18 mouse cellular contexts compared by ENCODE assay signal in genomic region chr10:72002875-72003720, GRCm38 (mm10).
DNase-seq lines count a peak whose midpoint lies in the region; TF ChIP-seq lines count a peak whose summit lies in the region.
"Had no signal": no experiment of that assay in that cellular context is flagged by ENCODE, and none has a peak within 500 bp of the region (broad histone marks: within the 10 kb centered on the region; RNA-seq: fewer than 3 reads in every experiment).

No protein-coding gene starts in this region.

- WGBS in kidney, adult 2 months = 73% methylated on average over 9 of the region's 9 CpGs

- H3K36me3 ChIP-seq in kidney, adult 2 months (ENCODE audit: control insufficient read depth, insufficient read depth, low read length) = no peaks in the 10 kb centered on the region
- H3K36me3 ChIP-seq: G1E; kidney, embryonic 15.5 days; liver, embryonic 15.5 days; neural tube, embryonic 13.5 days had no signal

- no peak for TF ChIP-seq CTCF in kidney, adult 2 months (conservative IDR thresholded peaks at IDR 0.05; ENCODE audit: insufficient read depth, insufficient read length, low read depth, low read length)

- no peak overlapping the region for H3K4me3 ChIP-seq in kidney, adult 2 months (ENCODE audit: insufficient read depth, low read depth, low read length)
- H3K4me3 ChIP-seq: erythroblast, embryonic 14.5 days; gastrocnemius, adult 2 months; kidney, embryonic 15.5 days; layer of hippocampus, adult 2 months; liver, embryonic 15.5 days; neural tube, embryonic 13.5 days had no signal

- H3K27ac ChIP-seq in kidney, adult 2 months (ENCODE audit: insufficient read depth, low read depth, low read length) = no peak overlapping the region
- H3K27ac ChIP-seq: gastrocnemius, adult 2 months; kidney, embryonic 15.5 days; layer of hippocampus, adult 2 months; liver, embryonic 15.5 days; neural tube, embryonic 13.5 days had no signal

- H3K27me3 ChIP-seq in kidney, adult 2 months (replicated peaks; ENCODE audit: control insufficient read depth, insufficient read depth, low read length) = no peaks in the 10 kb centered on the region; the same call in 1 of the 2 replicates
- H3K27me3 ChIP-seq: kidney, embryonic 15.5 days; liver, embryonic 15.5 days; neural tube, embryonic 13.5 days had no signal

- peak; percentile 7 for DNase-seq in cerebellum, postnatal 10 days
- DNase-seq in cerebellum, adult 9-10 months = no peak
- DNase-seq in left cerebral cortex, postnatal 25 days (ENCODE audit: low spot score in 2 of 2) = peak; percentile 23 to 61
- DNase-seq in left cerebral cortex, postnatal 36 days (ENCODE audit: low spot score in 2 of 2) = no peak
- DNase-seq in retina, postnatal 1 day = peak; percentile 72
- DNase-seq in telencephalon, adult 2 months (ENCODE audit: low read depth, low spot score) = peak; percentile 31
- no peak for DNase-seq in urinary bladder, adult 2 months (ENCODE audit: low spot score)
- DNase-seq in kidney, adult 2 months = no peak
- DNase-seq: cerebellum, postnatal 36 days; gastrocnemius, adult 2 months; lung, postnatal 14 days; thymus, postnatal 14 days had no signal

- intact Hi-C loops in left cerebral cortex, postnatal 25 days (cut with DNase I) = no loop called here
- intact Hi-C loops in left cerebral cortex, postnatal 36 days (cut with DNase I) = no loop called here

- no peak for TF ChIP-seq POLR2A in kidney, adult 2 months (IDR thresholded peaks at IDR 0.05; ENCODE audit: low read depth, low read length)

- no peaks in the 10 kb centered on the region for H3K4me1 ChIP-seq in kidney, adult 2 months (ENCODE audit: control insufficient read depth, insufficient read depth, low read length)
- H3K4me1 ChIP-seq: kidney, embryonic 15.5 days; liver, embryonic 15.5 days; neural tube, embryonic 13.5 days had no signal

Comparison
In these comparisons a context has a peak if more than half of its experiments do, and no peak if none do; other contexts are left out.
1. DNase-seq: peak in cerebellum, postnatal 10 days (2 of 2), left cerebral cortex, postnatal 25 days (2 of 2), retina, postnatal 1 day (single experiment) and telencephalon, adult 2 months (single experiment); none in cerebellum, adult 9-10 months (single experiment), left cerebral cortex, postnatal 36 days (0 of 2), urinary bladder, adult 2 months (single experiment) and kidney, adult 2 months (single experiment).